Mouse (Mus musculus) megakaryocyte, embryonic 14.5 days (primary cell): Measurements from ENCODE around the gene Lingo1.

Experiments used
- FLI1 ChIP-seq: IDR thresholded peaks from 2 replicates; pipeline ENCODE4 v1.6.1; 2012; ENCODE audit warnings: low read length, inconsistent platforms, mixed read lengths
- GATA1 ChIP-seq: IDR thresholded peaks from 3 replicates; pipeline ENCODE4 v1.6.1; 2012; ENCODE audit warnings: mixed read lengths, low read length, inconsistent platforms, borderline replicate concordance

- TF ChIP-seq GATA1 (no peak), FLI1 (no peak)
Observed at GRCm38 (mm10) chr9:56734398-56734797, 61.9 kb downstream of the Lingo1 start.
